Mouse (Mus musculus): ENCODE results near the gene Cd3eap. TPM values are rescaled to one million over a fixed set of nuclear protein-coding genes. Genes with fewer than 3 reads are reported as not detected.

Cd3eap gene
- total and polyA plus RNA-seq, 3 experiments: 14.4 to 36.9 (median 22.6) TPM

GRCm38 (mm10) chr7:19376019-19376418 is 16.7 kb upstream of the Cd3eap start:
- Histone ChIP-seq H3K4me3 (replicated peaks in 1 of 3; ENCODE audit: low read depth in 2 of 3, low read length in 2 of 3, poor library complexity in 1 of 3) (no peak overlapping the region), H3K79me2 (replicated peaks; ENCODE audit: control insufficient read depth, extremely low read depth, insufficient read depth, poor library complexity, severe bottlenecking) (no peaks in the 10 kb centered on the region), H3K9ac (ENCODE audit: insufficient read depth, low read depth) (no peak overlapping the region), H3K36me3 (replicated peaks in 1 of 2; ENCODE audit: control insufficient read depth in 1 of 2, insufficient read depth in 1 of 2, low read length in 1 of 2) (peaks cover 0 to 2% of the 10 kb centered on the region in 2 experiments), H3K27me3 (replicated peaks) (peaks cover 2% of the 10 kb centered on the region), H3K4me2 (ENCODE audit: insufficient read depth, low read depth, poor library complexity, severe bottlenecking) (no peak overlapping the region), H3K9me3 (replicated peaks; ENCODE audit: low read length) (no peaks in the 10 kb centered on the region), H3K27ac (ENCODE audit: insufficient read depth, low read depth) (no peak overlapping the region), H3K4me1 (ENCODE audit: control insufficient read depth in 1 of 2, insufficient read depth in 2 of 2) (peaks cover 0 to 3% of the 10 kb centered on the region in 2 experiments; a peak in 1 of 4 replicates)
- TF ChIP-seq MYC (IDR thresholded peaks at IDR 0.05; ENCODE audit: low read depth, low read length) (no peak), POLR2AphosphoS2 (IDR thresholded peaks at IDR 0.05; ENCODE audit: low read depth, low read length) (no peak), NELFE (IDR thresholded peaks at IDR 0.05; ENCODE audit: low read depth, low read length) (no peak), CTCF (conservative IDR thresholded peaks at IDR 0.05 in 1 of 2, IDR thresholded peaks at IDR 0.05 in 1 of 2; ENCODE audit: low read depth in 2 of 2, low read length in 2 of 2) (no peak), HCFC1 (IDR thresholded peaks at IDR 0.05; ENCODE audit: low read depth, low read length) (no peak), RAD21 (IDR thresholded peaks at IDR 0.05; ENCODE audit: low read depth, low read length) (no peak), POLR2A (IDR thresholded peaks at IDR 0.05; ENCODE audit: low read depth, low read length) (no peak), USF2 (conservative IDR thresholded peaks at IDR 0.05; ENCODE audit: low read depth, low read length) (no peak), PAX5 (IDR thresholded peaks at IDR 0.05; ENCODE audit: low read length) (no peak), MAZ (IDR thresholded peaks at IDR 0.05; ENCODE audit: low read depth, low read length) (no peak), ZMIZ1 (IDR thresholded peaks at IDR 0.05; ENCODE audit: low read depth, low read length) (no peak), UBTF (IDR thresholded peaks at IDR 0.05; ENCODE audit: low read depth, low read length) (no peak), CHD1 (IDR thresholded peaks at IDR 0.05; ENCODE audit: low read depth, low read length) (no peak)
- dilution Hi-C loops (cut with MboI; ENCODE audit: extremely low pct_ligation_motif_present, extremely low pct_unique_long_range_greater_than_20kb, low sequenced_read_pairs) (no loop called here), in situ Hi-C loops (cut with MboI; ENCODE audit: low pct_ligation_motif_present, low pct_unique_long_range_greater_than_20kb, low sequenced_read_pairs) (no loop called here)
- no peak for DNase-seq (ENCODE audit: extremely low read depth)

- Histone ChIP-seq H3K79me2 (replicated peaks; ENCODE audit: control insufficient read depth, extremely low read depth, insufficient read depth, poor library complexity, severe bottlenecking) (no peaks in the 10 kb centered on the region), H3K4me1 (ENCODE audit: control insufficient read depth in 1 of 2, insufficient read depth in 2 of 2) (peaks cover 0 to 3% of the 10 kb centered on the region in 2 experiments; a peak in 1 of 4 replicates), H3K9ac (ENCODE audit: insufficient read depth, low read depth) (no peak overlapping the region), H3K4me3 (replicated peaks in 1 of 3; ENCODE audit: low read depth in 2 of 3, low read length in 2 of 3, poor library complexity in 1 of 3) (no peak overlapping the region), H3K36me3 (replicated peaks in 1 of 2; ENCODE audit: control insufficient read depth in 1 of 2, insufficient read depth in 1 of 2, low read length in 1 of 2) (peaks cover 0 to 2% of the 10 kb centered on the region in 2 experiments), H3K27ac (ENCODE audit: insufficient read depth, low read depth) (no peak overlapping the region), H3K9me3 (replicated peaks; ENCODE audit: low read length) (no peaks in the 10 kb centered on the region), H3K4me2 (ENCODE audit: insufficient read depth, low read depth, poor library complexity, severe bottlenecking) (no peak overlapping the region), H3K27me3 (replicated peaks) (peaks cover 2% of the 10 kb centered on the region)
- in situ Hi-C loops (cut with MboI; ENCODE audit: low pct_ligation_motif_present, low pct_unique_long_range_greater_than_20kb, low sequenced_read_pairs) (no loop called here), dilution Hi-C loops (cut with MboI; ENCODE audit: extremely low pct_ligation_motif_present, extremely low pct_unique_long_range_greater_than_20kb, low sequenced_read_pairs) (no loop called here)
- TF ChIP-seq POLR2AphosphoS2 (IDR thresholded peaks at IDR 0.05; ENCODE audit: low read depth, low read length) (no peak), NRF1 (IDR thresholded peaks at IDR 0.05; ENCODE audit: low read depth, low read length) (no peak), RAD21 (IDR thresholded peaks at IDR 0.05; ENCODE audit: low read depth, low read length) (no peak), MAZ (IDR thresholded peaks at IDR 0.05; ENCODE audit: low read depth, low read length) (no peak), ZC3H11A (IDR thresholded peaks at IDR 0.05; ENCODE audit: low read depth, low read length) (no peak)
- no peak for DNase-seq (ENCODE audit: extremely low read depth)
Measured at GRCm38 (mm10) chr7:19375368-19375767, 16.1 kb upstream of the Cd3eap start.
